Mouse (Mus musculus) brown adipose tissue, adult 24 weeks (tissue): ENCODE results near the gene Olfr554. TPM values are rescaled to one million over a fixed set of nuclear protein-coding genes. Genes with fewer than 3 reads are reported as not detected.

Experiments
- polyA plus RNA-seq: library from polyadenylated mRNA; stranded (reverse); fragments of >200 nt; gene quantifications from 2 replicates; pipeline ENCODE4 v1.2.4, GENCODE M21; 2012; ENCODE audit not compliant: missing spikeins, insufficient read depth, insufficient read length

The Olfr554 gene
- polyA plus RNA-seq, 1 experiment: not detected

Other genes starting within 250 kb of the Olfr554 start
- 19.5 and 26.1 TPM in 2 replicates for gene Rrm1, start 196.7 kb upstream of the Olfr554 start, polyA plus RNA-seq
- not detected in 2 replicates for gene Olfr543, start 156.8 kb upstream of the Olfr554 start, polyA plus RNA-seq
- not detected in 2 replicates for gene Olfr544, start 150.1 kb upstream of the Olfr554 start, polyA plus RNA-seq
- gene Olfr545, start 138.9 kb upstream of the Olfr554 start, polyA plus RNA-seq: not detected in 2 replicates
- not detected in 2 replicates for gene Olfr547, start 103.7 kb upstream of the Olfr554 start, polyA plus RNA-seq
- not detected in 2 replicates for gene Olfr548-ps1, start 97.5 kb upstream of the Olfr554 start, polyA plus RNA-seq
- not detected in 2 replicates for gene Olfr549, start 88.6 kb upstream of the Olfr554 start, polyA plus RNA-seq
- gene Trim21, start 72.9 kb upstream of the Olfr554 start, polyA plus RNA-seq: 3.1 and 4.2 TPM in 2 replicates
- not detected in 2 replicates for gene Olfr550, start 67.0 kb upstream of the Olfr554 start, polyA plus RNA-seq
- not detected in 2 replicates for gene Olfr551, start 46.5 kb upstream of the Olfr554 start, polyA plus RNA-seq
- not detected in 2 replicates for gene Olfr552, start 40.7 kb upstream of the Olfr554 start, polyA plus RNA-seq
- gene Olfr553, start 20.2 kb upstream of the Olfr554 start, polyA plus RNA-seq: not detected in 2 replicates
- not detected in 2 replicates for gene Olfr555, start 20.4 kb downstream of the Olfr554 start, polyA plus RNA-seq
- not detected in 2 replicates for gene Olfr556, start 26.5 kb downstream of the Olfr554 start, polyA plus RNA-seq
- 6.3 and 7.5 TPM in 2 replicates for gene Trim68, start 48.9 kb downstream of the Olfr554 start, polyA plus RNA-seq
- gene Olfr557, start 57.5 kb downstream of the Olfr554 start, polyA plus RNA-seq: not detected in 2 replicates
- 1.3 and 2.3 TPM in 2 replicates for gene Olfr558, start 63.8 kb downstream of the Olfr554 start, polyA plus RNA-seq
- gene Olfr33, start 80.6 kb downstream of the Olfr554 start, polyA plus RNA-seq: not detected in 2 replicates
- not detected in 2 replicates for gene Olfr559, start 89.1 kb downstream of the Olfr554 start, polyA plus RNA-seq
- not detected in 2 replicates for gene Olfr560, start 120.9 kb downstream of the Olfr554 start, polyA plus RNA-seq
- 1.3 TPM in 1 of 2 replicates, not detected in the other for gene Olfr78, start 121.0 kb downstream of the Olfr554 start, polyA plus RNA-seq
- gene Olfr561, start 132.8 kb downstream of the Olfr554 start, polyA plus RNA-seq: not detected in 2 replicates
- not detected in 2 replicates for gene Olfr564, start 165.0 kb downstream of the Olfr554 start, polyA plus RNA-seq
- gene Olfr566, start 220.3 kb downstream of the Olfr554 start, polyA plus RNA-seq: not detected in 2 replicates
- gene Olfr568, start 238.7 kb downstream of the Olfr554 start, polyA plus RNA-seq: not detected in 2 replicates